10 mouse cellular contexts compared by ENCODE assay signal in genomic region chr9:53302415-53302814, GRCm38 (mm10). TPM values are rescaled to one million over a fixed set of nuclear protein-coding genes. Genes with fewer than 3 reads are reported as not detected.
DNase-seq lines count a peak whose midpoint lies in the region; ATAC-seq and TF ChIP-seq lines count a peak whose summit lies in the region.
"Had no signal": no experiment of that assay in that cellular context is flagged by ENCODE, and none has a peak within 500 bp of the region (broad histone marks: within the 10 kb centered on the region; RNA-seq: fewer than 3 reads in every experiment).

No protein-coding gene starts in this region.

- ATAC-seq in heart, embryonic 11.5 days (replicated peaks; ENCODE audit: insufficient number of reproducible peaks, low FRiP score, low TSS enrichment), result no peak
- no peak for ATAC-seq in hindbrain, embryonic 13.5 days (ENCODE audit: low FRiP score)
- no peak for ATAC-seq in midbrain, postnatal 0 days (ENCODE audit: low FRiP score)
- no peak for ATAC-seq in megakaryocyte, adult 5-6 weeks (ENCODE audit: poor library complexity, severe bottlenecking)

- H3K4me3 ChIP-seq in heart, embryonic 11.5 days (ENCODE audit: low read depth, low read length), result no peak overlapping the region
- peak overlapping the region; percentile 54 for H3K4me3 ChIP-seq in lung, adult 2 months (replicated peaks; ENCODE audit: extremely low read depth, low read depth, low read length)
- no peak overlapping the region for H3K4me3 ChIP-seq in hindbrain, embryonic 13.5 days
- no peak overlapping the region for H3K4me3 ChIP-seq in midbrain, postnatal 0 days (ENCODE audit: low read depth, low read length)

- peak overlapping the region; percentile 90 for H3K4me2 ChIP-seq in heart, embryonic 11.5 days
- peak overlapping the region; percentile 75; the same call in 1 of the 2 replicates for H3K4me2 ChIP-seq in hindbrain, embryonic 13.5 days
- H3K4me2 ChIP-seq in midbrain, postnatal 0 days (ENCODE audit: low read depth, low read length, poor library complexity, severe bottlenecking), result peak overlapping the region; percentile 98

- no peaks in the 10 kb centered on the region for H3K9me3 ChIP-seq in heart, embryonic 11.5 days (replicated peaks; ENCODE audit: control insufficient read depth, low read length)
- H3K9me3 ChIP-seq in hindbrain, embryonic 13.5 days, result no peaks in the 10 kb centered on the region
- no peaks in the 10 kb centered on the region for H3K9me3 ChIP-seq in midbrain, postnatal 0 days (ENCODE audit: low read length)

- no peak overlapping the region for H3K9ac ChIP-seq in heart, embryonic 11.5 days (ENCODE audit: low read depth, low read length)
- H3K9ac ChIP-seq in hindbrain, embryonic 13.5 days, result no peak overlapping the region
- no peak overlapping the region for H3K9ac ChIP-seq in midbrain, postnatal 0 days (replicated peaks; ENCODE audit: low read length, poor library complexity, severe bottlenecking)

- no peaks in the 10 kb centered on the region for H3K4me1 ChIP-seq in heart, embryonic 11.5 days (ENCODE audit: control insufficient read depth, insufficient read depth, low read length)
- H3K4me1 ChIP-seq in lung, adult 2 months (ENCODE audit: control insufficient read depth, insufficient read depth, low read length), result peaks cover 2% of the 10 kb centered on the region; the same call in 1 of the 2 replicates
- H3K4me1 ChIP-seq in hindbrain, embryonic 13.5 days (replicated peaks), result peaks cover 13% of the 10 kb centered on the region
- H3K4me1 ChIP-seq in midbrain, postnatal 0 days (ENCODE audit: insufficient read depth, low read length), result peaks cover 9% of the 10 kb centered on the region; the same call in 1 of the 2 replicates

- WGBS in heart, embryonic 11.5 days (ENCODE audit: insufficient replicate concordance), result 54% methylated on average over 5 of the region's 5 CpGs
- WGBS in lung, adult 2 months, result 45% methylated on average over 5 of the region's 5 CpGs
- 69% methylated on average over 5 of the region's 5 CpGs for WGBS in hindbrain, embryonic 13.5 days
- WGBS in midbrain, postnatal 0 days, result 62% methylated on average over 5 of the region's 5 CpGs

- no peak for TF ChIP-seq CTCF in lung, adult 2 months (IDR thresholded peaks at IDR 0.05; ENCODE audit: insufficient read depth, low read length)
- no peak for TF ChIP-seq CTCF in midbrain, postnatal 0 days (IDR thresholded peaks at IDR 0.05)

- no peaks in the 10 kb centered on the region for H3K36me3 ChIP-seq in heart, embryonic 11.5 days (ENCODE audit: control insufficient read depth, insufficient read depth, low read length)
- H3K36me3 ChIP-seq in hindbrain, embryonic 13.5 days, result no peaks in the 10 kb centered on the region
- no peaks in the 10 kb centered on the region for H3K36me3 ChIP-seq in midbrain, postnatal 0 days (ENCODE audit: insufficient read depth, low read length)

- H3K27me3 ChIP-seq in heart, embryonic 11.5 days (ENCODE audit: control insufficient read depth, insufficient read depth, low read length), result peaks cover 14% of the 10 kb centered on the region
- H3K27me3 ChIP-seq in hindbrain, embryonic 13.5 days, result peaks cover 19% of the 10 kb centered on the region
- H3K27me3 ChIP-seq in midbrain, postnatal 0 days (ENCODE audit: insufficient read depth, low read length), result peaks cover 5% of the 10 kb centered on the region; the same call in 1 of the 2 replicates

- H3K27ac ChIP-seq in heart, embryonic 11.5 days (ENCODE audit: low read depth, low read length), result no peak overlapping the region
- no peak overlapping the region for H3K27ac ChIP-seq in hindbrain, embryonic 13.5 days
- no peak overlapping the region for H3K27ac ChIP-seq in midbrain, postnatal 0 days (ENCODE audit: low read depth, low read length)

- no peak for DNase-seq in heart, adult 18-20 months
- no peak for DNase-seq in lung, adult 2 months
- DNase-seq in lung, adult 18-20 months, result no peak
- DNase-seq in midbrain, postnatal 0 days (ENCODE audit: low spot score), result no peak
- no peak for DNase-seq in spleen, adult 12 weeks (ENCODE audit: low spot score)
- DNase-seq: thymus, postnatal 25 days had no signal

- TF ChIP-seq POLR2A in lung, adult 2 months (IDR thresholded peaks at IDR 0.05; ENCODE audit: borderline replicate concordance, extremely low read depth, low read depth, low read length), result no peak

RNA-seq across cellular contexts. Expression of gene Exph5, which starts 0.9 kb away (rescaled TPM):
- polyA plus RNA-seq in heart, embryonic 11.5 days (2014; fragmentation: Nextera tagmentation; extraction: Ambion mirVana), result 0.31 and 0.46 TPM in 2 replicates
- total RNA-seq in heart, adult 18-20 months (2021), result under 1 TPM; 0.10 to 0.41 TPM
- 3.4 and 4.8 TPM in 2 replicates for polyA plus RNA-seq in lung, adult 2 months (2012; rRNA removed)
- polyA plus RNA-seq in hindbrain, embryonic 13.5 days (2015; fragmentation: Nextera tagmentation; extraction: Ambion mirVana), result 0.06 and 0.25 TPM in 2 replicates
- total RNA-seq in midbrain, postnatal 0 days (2014; rRNA removed), result 1.1 and 1.3 TPM in 2 replicates
- polyA plus RNA-seq in midbrain, postnatal 0 days (2015; fragmentation: Nextera tagmentation; extraction: Ambion mirVana), result 0.16 and 0.20 TPM in 2 replicates
- total RNA-seq in megakaryocyte, adult 5-6 weeks (2015), result not detected in 2 replicates
- total RNA-seq in megakaryocyte, adult 5-6 weeks (2017), result 0.11 TPM in 1 of 2 replicates, not detected in the other
- total RNA-seq: monocyte, adult 5-6 weeks had no signal

RNA-seq across cellular contexts. Expression of gene Ddx10, which starts 54.6 kb away (rescaled TPM):
- polyA plus RNA-seq in heart, embryonic 11.5 days (2014; fragmentation: Nextera tagmentation; extraction: Ambion mirVana), result 19.5 and 22.1 TPM in 2 replicates
- total RNA-seq in heart, adult 18-20 months (2021), result 10 to 100 TPM; 10.6 to 12.9 TPM
- polyA plus RNA-seq in lung, adult 2 months (2012; rRNA removed), result 1.1 and 2.0 TPM in 2 replicates
- polyA plus RNA-seq in hindbrain, embryonic 13.5 days (2015; fragmentation: Nextera tagmentation; extraction: Ambion mirVana), result 24.5 and 24.7 TPM in 2 replicates
- total RNA-seq in midbrain, postnatal 0 days (2014; rRNA removed), result 10.0 and 10.9 TPM in 2 replicates
- 18.2 and 19.3 TPM in 2 replicates for polyA plus RNA-seq in midbrain, postnatal 0 days (2015; fragmentation: Nextera tagmentation; extraction: Ambion mirVana)
- 24.0 and 24.7 TPM in 2 replicates for total RNA-seq in megakaryocyte, adult 5-6 weeks (2015)
- total RNA-seq in megakaryocyte, adult 5-6 weeks (2017), result 28.8 and 33.9 TPM in 2 replicates
